Mouse (Mus musculus): ENCODE results near the gene Adam12.

Gene Adam12

DNA sequence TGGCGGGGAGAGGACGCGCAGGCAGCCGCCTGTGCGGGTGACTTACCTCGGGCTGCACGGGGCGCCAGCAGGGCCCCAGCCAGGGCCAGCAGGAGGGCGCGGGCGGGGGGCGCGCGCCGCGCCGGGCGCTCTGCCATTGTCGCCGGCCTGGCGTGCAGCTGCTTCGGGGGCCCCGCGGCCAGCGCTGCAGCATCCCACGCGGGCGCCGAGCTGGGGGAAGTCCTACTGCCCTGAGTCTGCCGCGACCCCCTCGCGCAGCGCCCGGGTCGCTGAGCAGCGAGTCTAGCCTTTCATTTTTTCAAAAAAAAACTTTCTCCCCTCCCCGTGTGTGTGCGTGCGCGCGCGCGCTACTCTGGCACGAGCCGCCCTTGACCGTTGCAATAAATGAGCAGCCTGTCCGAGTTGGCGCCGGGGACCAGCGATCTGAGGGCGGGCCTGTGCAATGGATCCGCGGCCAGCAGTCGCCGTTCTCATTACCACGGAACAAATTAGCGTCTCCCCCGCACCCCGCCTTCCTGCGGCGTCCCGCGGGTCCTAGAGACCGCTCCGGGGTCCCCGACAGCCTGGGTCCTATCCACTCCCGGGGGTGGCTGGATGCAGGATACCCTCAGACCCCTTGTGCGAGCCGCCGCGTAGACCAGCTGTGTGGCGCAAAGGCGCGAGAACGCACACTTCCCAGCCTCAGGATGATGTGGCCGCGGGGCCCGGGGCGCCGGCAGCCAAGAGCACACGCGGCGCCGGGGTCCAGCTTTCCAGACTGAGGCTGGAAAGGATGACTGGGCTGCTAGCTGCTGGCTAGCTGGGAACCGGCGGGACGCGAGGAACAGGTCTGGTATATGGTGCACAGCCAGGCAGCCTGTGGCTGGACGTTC is 7.0 kb downstream of the Adam12 start:
- peak; percentile 81 for DNase-seq

DNA sequence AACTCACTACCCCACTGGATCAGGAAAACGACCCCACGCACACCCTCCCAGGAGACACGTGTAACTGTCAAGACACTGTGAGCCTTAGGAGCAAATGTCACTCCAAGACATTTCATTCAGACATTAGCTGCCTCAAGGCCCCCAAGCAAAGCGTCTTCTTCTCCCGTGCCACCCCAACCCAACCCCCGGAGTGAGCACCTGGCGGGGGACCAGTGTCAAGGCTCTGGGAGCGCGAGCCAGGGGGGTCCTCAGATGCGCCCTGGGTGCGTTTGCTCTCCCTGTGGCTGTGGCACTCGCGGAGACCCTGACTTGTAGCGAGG is 7.6 kb downstream of the Adam12 start:
- peak; percentile 28 for DNase-seq

- peak; percentile 88 for DNase-seq
Observed at GRCm38 (mm10) chr7:134223444-134224161, 8.3 kb downstream of the Adam12 start.

DNA sequence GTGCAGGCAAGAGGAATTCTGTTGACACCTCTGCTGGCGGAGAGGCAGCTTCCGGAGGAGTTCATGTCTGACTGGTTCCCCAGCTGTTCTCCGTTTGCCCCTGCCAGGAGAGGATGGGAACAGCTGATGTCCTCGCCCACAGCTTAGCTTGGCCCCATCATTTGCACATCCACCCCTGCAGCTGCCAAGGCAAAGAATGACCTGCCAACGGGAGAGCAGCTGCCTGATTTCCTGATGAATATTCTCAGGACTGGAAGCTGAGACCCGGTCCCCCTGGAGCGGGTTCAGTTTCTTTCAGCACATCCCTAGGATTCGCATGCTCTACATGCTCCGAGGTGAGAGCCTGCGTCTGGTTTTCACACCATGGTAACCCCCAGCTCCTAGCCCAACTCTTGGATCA is 24.0 kb downstream of the Adam12 start:
- DNase-seq: peak; percentile 59

GRCm38 (mm10) chr7:134193089-134193488 is 38.9 kb downstream of the Adam12 start:
- no peak for DNase-seq

DNA sequence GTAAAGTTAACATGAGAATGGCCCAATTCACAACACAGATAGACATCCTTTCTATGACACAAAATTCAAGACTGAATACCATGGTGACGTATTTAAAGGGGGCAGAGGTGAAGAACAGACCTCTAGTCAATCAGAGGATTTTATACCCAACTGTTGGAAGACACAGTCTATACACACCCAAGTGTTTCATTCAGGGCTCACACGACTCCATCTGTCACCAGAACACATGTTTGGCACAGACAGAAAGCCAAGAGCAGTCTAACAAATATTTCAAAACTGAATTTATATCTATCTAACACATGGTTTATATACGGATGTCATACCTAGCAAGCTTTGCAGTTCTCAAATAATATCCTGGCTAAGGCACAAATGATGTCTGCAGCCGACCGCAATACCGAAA is 41.8 kb downstream of the Adam12 start:
- no peak for DNase-seq

- DNase-seq: no peak
Observed at GRCm38 (mm10) chr7:134188565-134188964, 43.4 kb downstream of the Adam12 start.

- no peak for DNase-seq
Observed at GRCm38 (mm10) chr7:134187946-134188345, 44.0 kb downstream of the Adam12 start.

GRCm38 (mm10) chr7:134186497-134186896 is 45.4 kb downstream of the Adam12 start:
- DNase-seq: no peak

DNA sequence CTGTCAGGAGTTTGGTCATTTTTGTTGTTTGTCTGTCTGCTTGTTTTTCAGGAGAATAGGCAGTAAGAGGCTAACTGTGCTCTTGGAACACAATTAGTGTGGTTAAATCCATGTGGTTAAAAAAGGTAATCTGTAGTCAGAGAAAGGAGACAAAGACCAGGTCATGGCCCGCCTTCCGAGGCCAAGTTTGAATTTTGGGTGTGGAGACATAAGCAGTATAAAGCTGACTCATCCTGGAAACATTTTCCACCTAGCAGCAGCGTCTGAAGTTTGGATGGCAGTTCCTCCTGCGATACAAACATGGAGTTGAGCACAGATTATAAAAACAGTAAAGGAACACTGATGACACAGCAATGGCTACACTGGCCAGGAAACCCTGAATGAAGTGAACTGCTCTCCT is 46.2 kb downstream of the Adam12 start:
- no peak for DNase-seq

GRCm38 (mm10) chr7:134181717-134182116 is 50.2 kb downstream of the Adam12 start:
- DNase-seq: no peak

GRCm38 (mm10) chr7:134181056-134181455 is 50.9 kb downstream of the Adam12 start:
- no peak for DNase-seq

GRCm38 (mm10) chr7:134177051-134177450 is 54.9 kb downstream of the Adam12 start:
- DNase-seq: no peak

DNA sequence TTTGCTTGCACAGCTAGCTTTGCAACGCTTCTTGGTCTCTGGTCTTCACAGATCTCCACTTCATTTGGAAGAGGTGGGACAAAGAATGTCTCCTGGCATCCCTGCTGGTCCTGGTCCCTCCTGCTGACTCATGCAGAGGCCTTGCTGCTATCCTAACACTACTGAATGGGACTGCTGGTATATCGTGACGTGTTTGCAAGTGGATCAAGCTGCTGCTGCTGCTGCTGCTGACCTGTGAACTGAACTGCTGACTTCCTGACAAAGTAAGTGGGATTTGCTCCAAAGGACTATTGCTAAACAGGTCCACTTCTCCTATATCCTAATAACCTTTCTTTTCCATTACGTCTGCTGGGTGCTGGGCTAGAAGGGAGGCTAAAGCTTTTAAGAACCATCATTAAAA is 56.7 kb downstream of the Adam12 start:
- no peak for DNase-seq

- no peak for DNase-seq
Observed at GRCm38 (mm10) chr7:134173442-134174090, 58.4 kb downstream of the Adam12 start.

- no peak for DNase-seq
Observed at GRCm38 (mm10) chr7:134170180-134170910, 61.6 kb downstream of the Adam12 start.

DNA sequence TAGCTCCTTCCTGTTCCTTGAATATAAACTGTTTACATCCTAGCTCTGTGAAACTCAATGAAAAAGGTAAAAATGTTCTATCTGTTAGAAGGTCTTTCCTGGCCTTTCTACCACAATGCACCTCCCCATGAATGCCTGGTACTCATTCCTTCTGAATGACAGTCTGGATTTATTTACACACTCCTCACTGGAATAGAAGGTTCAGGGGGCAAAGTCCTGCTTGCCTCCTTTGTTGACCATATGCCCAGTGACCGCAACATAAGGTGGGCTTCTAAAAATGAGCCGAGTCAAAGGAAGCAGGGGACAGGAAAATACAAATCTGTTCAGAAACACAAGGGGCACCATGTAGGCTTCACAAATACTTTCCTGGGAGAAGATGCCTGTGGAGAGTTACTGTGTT is 62.2 kb downstream of the Adam12 start:
- no peak for DNase-seq

GRCm38 (mm10) chr7:134167586-134167985 is 64.4 kb downstream of the Adam12 start:
- peak; percentile 25 for DNase-seq

DNA sequence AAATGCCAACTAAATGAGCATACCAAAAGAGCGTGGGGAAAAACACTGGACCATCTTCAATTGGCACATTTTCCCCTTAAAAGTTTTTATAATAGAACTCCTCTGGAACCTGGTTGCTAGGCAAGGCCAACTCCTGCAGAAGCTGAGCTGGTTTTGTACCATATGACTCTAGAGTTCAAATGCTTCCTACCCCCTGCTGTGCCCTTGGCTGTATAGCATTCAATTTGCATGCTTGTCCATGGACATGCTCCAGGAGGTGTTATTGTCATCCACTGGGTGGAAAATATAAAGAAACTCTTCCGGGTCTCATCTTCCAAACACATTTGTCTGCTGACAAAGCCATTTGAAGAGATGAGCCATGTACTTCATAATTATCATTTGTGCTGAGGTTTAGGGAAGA is 68.2 kb downstream of the Adam12 start:
- no peak for DNase-seq

GRCm38 (mm10) chr7:134162886-134163285 is 69.1 kb downstream of the Adam12 start:
- DNase-seq: peak; percentile 32

- no peak for DNase-seq
Observed at GRCm38 (mm10) chr7:134159608-134160007, 72.3 kb downstream of the Adam12 start.

DNA sequence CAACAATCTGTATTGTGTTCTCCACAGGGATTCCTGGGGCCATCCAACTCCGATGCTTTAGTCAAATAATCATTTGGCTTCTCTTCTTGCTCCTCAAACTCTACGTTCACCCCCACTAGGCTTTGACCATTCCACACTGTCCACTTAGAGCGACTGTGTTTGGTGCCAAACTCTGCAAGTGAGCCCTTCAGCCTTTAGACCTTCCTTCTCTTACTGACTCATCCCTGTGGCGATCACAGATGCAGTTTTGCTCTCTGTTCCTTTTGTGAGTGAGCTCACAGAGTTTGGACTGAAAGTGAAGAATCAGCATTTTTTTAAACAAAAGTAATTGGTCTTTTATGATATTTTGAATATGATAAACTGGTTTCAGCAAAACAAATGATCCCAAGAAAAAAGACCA is 80.6 kb downstream of the Adam12 start:
- no peak for DNase-seq

GRCm38 (mm10) chr7:134150305-134150704 is 81.6 kb downstream of the Adam12 start:
- no peak for DNase-seq
